Mouse (Mus musculus) embryonic fibroblast, embryonic 13.5 days (primary cell): ENCODE data around the gene Mid1. TPM values are rescaled to one million over a fixed set of nuclear protein-coding genes. Genes with fewer than 3 reads are reported as not detected.

ENCODE experiments used
- H3K27ac ChIP-seq: 2 replicates; pipeline ENCODE4 v1.5.1; 2012; ENCODE audit warnings: low read length, control low read depth, inconsistent platforms; ENCODE audit not compliant: insufficient read depth
- H3K4me1 ChIP-seq: 2 replicates; pipeline ENCODE4 v1.6.1; 2011; ENCODE audit warnings: low read length; ENCODE audit not compliant: control insufficient read depth, insufficient read depth
- H3K4me3 ChIP-seq: 2 replicates; pipeline ENCODE4 v1.5.1; 2011; ENCODE audit warnings: mild to moderate bottlenecking, control low read depth, low read length; ENCODE audit not compliant: insufficient read depth
- CTCF ChIP-seq: IDR thresholded peaks from 2 replicates; pipeline ENCODE4 v1.5.1; 2011; ENCODE audit warnings: mild to moderate bottlenecking, control low read depth, low read length, moderate library complexity, borderline replicate concordance; ENCODE audit not compliant: insufficient read depth
- POLR2A ChIP-seq: IDR thresholded peaks from 2 replicates; pipeline ENCODE4 v1.6.1; 2011; ENCODE audit warnings: low read depth, mild to moderate bottlenecking, control low read depth, low read length, moderate library complexity
- polyA plus RNA-seq: library from polyadenylated mRNA; stranded (reverse); fragments of >200 nt; gene quantifications from 2 replicates; pipeline ENCODE4 v1.2.4, GENCODE M21; 2011; ENCODE audit warnings: low read depth; ENCODE audit not compliant: missing spikeins, insufficient read length

Mid1 gene
- polyA plus RNA-seq, 1 experiment, result 36.1 TPM

DNA sequence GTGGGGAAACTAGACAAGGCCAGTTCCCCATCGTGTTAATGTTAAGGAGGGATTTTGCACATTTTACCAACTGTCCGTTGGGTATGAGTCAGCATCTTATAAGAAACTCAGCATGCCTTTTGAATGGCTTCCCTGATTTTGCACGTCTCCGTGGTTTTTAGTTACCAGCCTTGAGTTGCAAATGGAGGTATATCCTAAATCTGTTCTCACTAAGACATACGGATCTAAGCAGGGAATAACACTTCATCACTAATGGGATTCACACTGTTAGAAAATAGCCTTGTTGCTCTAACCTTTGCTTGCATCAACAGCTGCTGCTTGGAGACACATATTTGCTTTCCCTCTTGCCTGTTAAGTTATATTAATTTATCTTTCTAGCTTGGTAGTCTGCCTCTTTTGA is 126.3 kb downstream of the Mid1 start:
- H3K4me3 ChIP-seq, result no peak overlapping the region
- no peak overlapping the region; the same call in 1 of the 2 replicates for H3K27ac ChIP-seq
- TF ChIP-seq CTCF (no peak), POLR2A (no peak)
- H3K4me1 ChIP-seq, result no peaks in the 10 kb centered on the region

DNA sequence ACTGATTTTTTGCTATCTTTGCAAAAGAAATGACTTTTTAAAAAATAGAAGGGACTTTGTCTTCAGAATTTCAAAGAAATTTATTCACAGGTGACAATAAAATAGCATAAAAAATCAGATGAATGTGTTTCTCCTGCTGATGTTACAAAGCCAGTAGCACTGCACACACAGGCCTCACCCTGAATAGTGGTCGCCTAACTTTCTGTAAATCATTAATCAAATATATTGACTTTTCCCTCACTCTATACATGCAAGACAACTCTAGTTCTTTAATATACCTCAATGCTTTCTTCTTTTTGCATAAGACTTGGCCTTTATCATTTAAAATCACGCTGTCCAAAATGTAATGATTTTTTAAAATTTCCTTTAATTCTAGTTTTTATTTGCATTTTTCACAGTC is 126.8 kb downstream of the Mid1 start:
- no peak overlapping the region for H3K27ac ChIP-seq
- TF ChIP-seq CTCF (no peak), POLR2A (no peak)
- H3K4me3 ChIP-seq, result no peak overlapping the region
- no peaks in the 10 kb centered on the region for H3K4me1 ChIP-seq

- no peak overlapping the region for H3K27ac ChIP-seq
- H3K4me3 ChIP-seq, result no peak overlapping the region
- TF ChIP-seq CTCF (no peak), POLR2A (no peak)
- no peaks in the 10 kb centered on the region for H3K4me1 ChIP-seq
Measured at GRCm38 (mm10) chrX:169813673-169814072, 128.7 kb downstream of the Mid1 start.

DNA sequence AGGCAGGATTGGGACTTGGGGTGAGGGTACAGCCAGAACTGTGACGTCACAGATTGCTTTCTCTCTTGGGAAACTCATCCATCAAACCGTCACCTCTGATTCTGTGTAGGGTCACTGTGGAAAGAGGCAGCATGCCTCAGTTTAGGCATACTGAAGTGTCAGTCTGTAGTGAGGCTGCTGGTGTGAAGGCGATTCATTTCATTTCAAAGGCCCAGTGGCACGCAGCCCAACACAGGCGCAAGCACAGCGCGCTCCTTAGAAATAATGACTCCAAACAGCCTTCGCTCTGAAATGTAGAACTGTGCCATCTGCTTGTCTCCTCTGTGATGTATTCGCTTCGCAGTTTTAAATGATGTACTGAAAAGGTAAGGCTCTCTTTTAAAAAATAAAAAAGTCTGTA is 141.9 kb downstream of the Mid1 start:
- Histone ChIP-seq H3K4me3 (no peak overlapping the region), H3K27ac (no peak overlapping the region), H3K4me1 (no peaks in the 10 kb centered on the region)
- no peak for TF ChIP-seq CTCF
- no peak for TF ChIP-seq POLR2A

DNA sequence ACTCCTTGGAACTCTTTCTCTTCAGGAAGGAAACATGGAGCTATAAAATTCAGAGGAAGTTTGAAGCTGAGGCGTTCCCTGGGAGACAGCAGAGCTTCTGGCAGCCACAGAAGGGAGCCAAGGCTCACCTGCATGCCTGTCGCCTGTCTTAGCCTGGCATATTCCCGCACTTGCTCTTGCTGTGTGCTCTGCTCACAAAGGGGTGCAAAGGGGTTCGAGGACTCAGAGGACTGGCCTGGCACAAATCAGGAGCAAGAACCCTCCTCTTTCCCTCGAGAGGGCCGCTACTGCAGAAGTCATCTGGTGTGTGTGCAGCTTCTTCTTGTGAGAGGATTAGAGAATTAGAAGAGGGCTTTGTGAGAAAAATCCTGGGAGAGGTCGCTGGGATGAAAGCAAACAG is 142.7 kb downstream of the Mid1 start:
- no peak overlapping the region for H3K27ac ChIP-seq
- no peak overlapping the region for H3K4me3 ChIP-seq
- TF ChIP-seq POLR2A (no peak), CTCF (no peak)
- no peaks in the 10 kb centered on the region for H3K4me1 ChIP-seq

- TF ChIP-seq CTCF (no peak), POLR2A (no peak)
- Histone ChIP-seq H3K4me1 (no peaks in the 10 kb centered on the region), H3K4me3 (no peak overlapping the region), H3K27ac (no peak overlapping the region)
Measured at GRCm38 (mm10) chrX:169828136-169828535, 143.1 kb downstream of the Mid1 start.

DNA sequence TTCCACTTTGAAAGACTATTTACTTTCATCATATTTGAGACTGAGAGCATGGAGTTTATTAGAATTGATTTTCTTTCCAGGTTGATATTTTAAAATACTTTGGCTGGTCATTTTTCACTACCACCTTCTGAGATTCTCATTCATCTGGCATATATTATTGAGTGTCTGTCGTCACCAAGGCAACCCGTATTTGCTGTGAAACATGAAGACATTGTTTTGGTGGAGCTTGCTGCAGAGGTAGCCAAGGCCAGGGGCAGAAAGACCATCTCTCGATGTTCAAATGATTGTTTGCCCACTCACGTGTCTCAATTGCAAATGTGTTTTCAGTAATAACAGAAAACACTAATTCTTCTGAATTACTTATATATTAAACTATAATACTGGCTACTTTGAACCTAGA is 145.1 kb downstream of the Mid1 start:
- Histone ChIP-seq H3K4me1 (no peaks in the 10 kb centered on the region), H3K27ac (no peak overlapping the region), H3K4me3 (no peak overlapping the region)
- no peak for TF ChIP-seq POLR2A

DNA sequence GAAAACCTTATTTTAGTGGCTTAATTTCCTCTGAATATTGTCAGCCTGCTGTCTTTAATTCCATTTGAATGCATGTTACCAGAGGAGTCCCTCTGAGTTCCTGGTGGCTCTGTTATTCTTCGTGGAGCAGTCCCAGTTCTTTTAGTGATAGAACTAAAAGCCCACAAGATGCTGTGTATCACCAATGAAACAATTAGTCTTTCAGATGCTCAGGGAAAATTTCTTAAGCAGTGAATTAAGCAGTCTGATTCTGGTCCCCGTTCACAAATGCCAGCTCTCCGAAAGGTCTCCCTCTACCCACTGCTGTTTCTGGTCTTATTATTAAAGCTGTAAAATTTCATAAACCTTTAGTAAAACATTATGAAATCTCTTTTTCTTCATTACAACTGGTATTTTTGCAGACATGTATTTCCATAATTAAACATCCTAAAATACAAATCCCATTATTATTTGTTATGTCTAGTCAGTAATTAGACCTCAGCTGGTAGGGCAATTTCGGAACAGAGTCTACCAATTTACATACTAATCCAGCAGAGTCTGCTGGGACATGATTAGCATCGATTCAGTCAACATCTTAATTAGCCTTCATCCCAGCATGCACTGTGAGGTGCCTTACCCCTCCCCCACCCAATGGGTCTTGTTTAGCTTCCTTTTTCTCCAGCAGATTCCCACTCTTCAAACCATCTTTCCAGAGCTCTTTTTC is 153.1 kb downstream of the Mid1 start:
- Histone ChIP-seq H3K4me1 (no peaks in the 10 kb centered on the region), H3K27ac (no peak overlapping the region), H3K4me3 (no peak overlapping the region)
- no peak for TF ChIP-seq POLR2A
- TF ChIP-seq CTCF, result no peak

DNA sequence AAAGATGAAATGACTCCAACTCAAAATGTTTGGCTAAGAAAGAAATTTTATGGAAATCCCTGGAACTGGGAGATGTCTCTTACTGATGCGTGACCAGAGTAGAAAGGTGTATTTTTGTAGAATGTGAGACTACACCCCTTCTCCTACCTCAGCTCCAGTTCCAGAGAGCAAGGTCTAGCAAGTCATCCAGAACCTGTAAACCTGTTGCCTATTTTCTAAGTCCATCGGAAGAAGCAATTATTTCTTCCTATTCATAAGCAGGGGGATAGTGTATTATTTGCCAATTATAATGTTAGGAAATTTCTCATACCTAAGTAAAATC is 153.6 kb downstream of the Mid1 start:
- no peak overlapping the region for H3K27ac ChIP-seq
- H3K4me3 ChIP-seq, result no peak overlapping the region
- H3K4me1 ChIP-seq, result no peaks in the 10 kb centered on the region
- TF ChIP-seq CTCF (no peak), POLR2A (no peak)

DNA sequence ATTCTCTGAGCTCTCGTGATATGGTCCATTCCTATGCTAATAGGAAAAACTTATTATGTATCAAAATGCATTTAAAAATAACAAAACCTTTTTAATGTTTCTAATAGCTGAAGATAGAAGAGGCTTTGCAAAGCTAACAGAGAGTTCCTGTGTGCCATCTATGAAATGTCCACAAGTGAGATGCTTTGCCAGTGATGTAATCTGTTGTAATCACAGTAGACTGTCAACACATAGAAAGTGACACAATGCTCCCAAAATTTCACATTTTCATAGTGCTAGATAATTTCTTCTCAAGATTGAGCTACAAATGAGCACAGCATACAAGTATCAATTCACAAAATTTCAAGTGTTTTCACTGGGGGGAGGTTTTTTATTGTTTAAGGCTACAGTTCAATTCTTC is 158.3 kb downstream of the Mid1 start:
- TF ChIP-seq POLR2A (no peak), CTCF (no peak)
- H3K4me1 ChIP-seq, result peaks cover 7% of the 10 kb centered on the region
- no peak overlapping the region for H3K27ac ChIP-seq
- H3K4me3 ChIP-seq, result no peak overlapping the region
